Mouse (Mus musculus) ovary, adult 18-20 months (tissue): ENCODE data around the gene Nol8.

Source experiments
- DNase-seq: peaks from one replicate; pipeline ENCODE4 v3.0.0; 2022; ENCODE audit warnings: low spot score, mixed read lengths

Gene Nol8

GRCm38 (mm10) chr13:49684266-49684665 is 31.4 kb downstream of the Nol8 start:
- no peak for DNase-seq

- DNase-seq = no peak
Measured at GRCm38 (mm10) chr13:49691056-49691455, 38.2 kb downstream of the Nol8 start.

- no peak for DNase-seq
Measured at GRCm38 (mm10) chr13:49703216-49703779, 50.4 kb downstream of the Nol8 start.

GRCm38 (mm10) chr13:49706032-49706690 is 53.3 kb downstream of the Nol8 start:
- DNase-seq = no peak

- DNase-seq = no peak
Measured at GRCm38 (mm10) chr13:49708311-49708710, 55.4 kb downstream of the Nol8 start.

- no peak for DNase-seq
Measured at GRCm38 (mm10) chr13:49712047-49712721, 59.3 kb downstream of the Nol8 start.

- DNase-seq = no peak
Measured at GRCm38 (mm10) chr13:49719310-49719709, 66.4 kb downstream of the Nol8 start.
